Mouse (Mus musculus): Measurements from ENCODE around the gene Rbm12b1.
A peak's percentile ranks its signal among the peaks of the same experiment; 100 is the strongest.
"Not testable (repeated sequence)": the region's sequence is repeated elsewhere in the genome, so short reads cannot be mapped to it uniquely, and the experiment has no call there.

Gene Rbm12b1

GRCm38 (mm10) chr4:12140141-12140567 is at the start of gene Rbm12b1:
Gene Rbm12b1 (plus strand): TSS chr4:12140264.
- DNase-seq (ENCODE audit: low spot score in 2 of 2), result peak; percentile 67 to 73

- peak in 1 of 2 experiments; percentile 1 for DNase-seq (ENCODE audit: low spot score in 2 of 2)
Measured at GRCm38 (mm10) chr4:12140592-12141062, 563 bp downstream of the Rbm12b1 start.

GRCm38 (mm10) chr4:12141516-12141915 is 1.5 kb downstream of the Rbm12b1 start:
- not testable (repeated sequence) for DNase-seq (ENCODE audit: low spot score in 2 of 2)

GRCm38 (mm10) chr4:12147660-12148059 is 7.6 kb downstream of the Rbm12b1 start:
- no peak for DNase-seq (ENCODE audit: low spot score in 2 of 2)

- DNase-seq (ENCODE audit: low spot score in 2 of 2), result no peak
Measured at GRCm38 (mm10) chr4:12170986-12171317, 30.9 kb downstream of the Rbm12b1 start.

- peak; percentile 14 to 22 for DNase-seq (ENCODE audit: low spot score in 2 of 2)
Measured at GRCm38 (mm10) chr4:12171318-12172091, 31.4 kb downstream of the Rbm12b1 start, which contains the start of gene Fam92a. Gene Fam92a (minus strand): TSS chr4:12172015.

- no peak for DNase-seq (ENCODE audit: low spot score in 2 of 2)
Measured at GRCm38 (mm10) chr4:12178992-12179391, 38.9 kb downstream of the Rbm12b1 start.
